Mouse (Mus musculus) megakaryocyte, embryonic 14.5 days (primary cell): ENCODE measurements at regions not wholly inside any gene's neighbourhood (a gene's known extent, or its start where the extent isn't known, plus 50 kb on each side); places are given as distances from the start of the nearest gene placed in this dataset.
"Not testable (repeated sequence)": the region's sequence is repeated elsewhere in the genome, so short reads cannot be mapped to it uniquely, and the experiment has no call there.

Experiments used
- H3K27me3 ChIP-seq: replicated peaks from 2 replicates; pipeline ENCODE3; 2012; ENCODE audit warnings: inconsistent platforms
- H3K36me3 ChIP-seq: replicated peaks from 2 replicates; pipeline ENCODE3; 2012; ENCODE audit warnings: low read length, inconsistent platforms, mixed read lengths
- H3K4me1 ChIP-seq: 2 replicates; pipeline ENCODE4 v1.6.1; 2012; ENCODE audit warnings: inconsistent platforms
- H3K4me3 ChIP-seq: replicated peaks from 2 replicates; pipeline ENCODE3; 2012; ENCODE audit warnings: moderate library complexity, mild to moderate bottlenecking, inconsistent platforms
- H3K9me3 ChIP-seq: 2 replicates; pipeline ENCODE4 v1.6.1; 2012; ENCODE audit warnings: inconsistent platforms
- FLI1 ChIP-seq: IDR thresholded peaks from 2 replicates; pipeline ENCODE4 v1.6.1; 2012; ENCODE audit warnings: low read length, inconsistent platforms, mixed read lengths
- GATA1 ChIP-seq: IDR thresholded peaks from 3 replicates; pipeline ENCODE4 v1.6.1; 2012; ENCODE audit warnings: mixed read lengths, low read length, inconsistent platforms, borderline replicate concordance

- Histone ChIP-seq H3K27me3 (peaks cover 4% of the 10 kb centered on the region), H3K36me3 (no peaks in the 10 kb centered on the region), H3K4me1 (peaks cover 60% of the 10 kb centered on the region), H3K9me3 (no peaks in the 10 kb centered on the region), H3K4me3 (no peak overlapping the region)
- TF ChIP-seq FLI1 = no peak
- TF ChIP-seq GATA1 = no peak
Observed at GRCm38 (mm10) chr8:126778673-126779072, 167.0 kb downstream of the Tomm20 start.

- H3K9me3 ChIP-seq = no peaks in the 10 kb centered on the region
- H3K4me1 ChIP-seq = peaks cover 55% of the 10 kb centered on the region
- TF ChIP-seq FLI1 (no peak), GATA1 (no peak)
- no peak overlapping the region for H3K4me3 ChIP-seq
- peaks cover 3% of the 10 kb centered on the region for H3K27me3 ChIP-seq
- no peaks in the 10 kb centered on the region for H3K36me3 ChIP-seq
Observed at GRCm38 (mm10) chr8:126778131-126778530, 167.5 kb downstream of the Tomm20 start.

- no peaks in the 10 kb centered on the region for H3K27me3 ChIP-seq
- no peaks in the 10 kb centered on the region for H3K36me3 ChIP-seq
- no peaks in the 10 kb centered on the region for H3K9me3 ChIP-seq
- peaks cover 49% of the 10 kb centered on the region for H3K4me1 ChIP-seq
- TF ChIP-seq FLI1 = no peak
- TF ChIP-seq GATA1 = no peak
- H3K4me3 ChIP-seq = no peak overlapping the region
Observed at GRCm38 (mm10) chr8:126776605-126777469, 168.8 kb downstream of the Tomm20 start.

- no peaks in the 10 kb centered on the region for H3K9me3 ChIP-seq
- TF ChIP-seq FLI1 = no peak
- TF ChIP-seq GATA1 = no peak
- H3K4me3 ChIP-seq = no peak overlapping the region
- H3K36me3 ChIP-seq = no peaks in the 10 kb centered on the region
- peaks cover 63% of the 10 kb centered on the region for H3K4me1 ChIP-seq
- H3K27me3 ChIP-seq = no peaks in the 10 kb centered on the region
Observed at GRCm38 (mm10) chr8:126775334-126775733, 170.3 kb downstream of the Tomm20 start.

GRCm38 (mm10) chr8:126774816-126775215 lies 170.8 kb downstream of the Tomm20 start:
- Histone ChIP-seq H3K27me3 (no peaks in the 10 kb centered on the region), H3K4me1 (peaks cover 64% of the 10 kb centered on the region), H3K4me3 (no peak overlapping the region), H3K9me3 (no peaks in the 10 kb centered on the region), H3K36me3 (no peaks in the 10 kb centered on the region)
- TF ChIP-seq FLI1 (no peak), GATA1 (no peak)

GRCm38 (mm10) chr8:126772748-126773147 lies 172.9 kb downstream of the Tomm20 start:
- Histone ChIP-seq H3K27me3 (no peaks in the 10 kb centered on the region), H3K4me1 (peaks cover 61% of the 10 kb centered on the region), H3K9me3 (peaks cover 7% of the 10 kb centered on the region), H3K4me3 (no peak overlapping the region), H3K36me3 (peaks cover 3% of the 10 kb centered on the region)
- TF ChIP-seq GATA1 (no peak), FLI1 (no peak)

- Histone ChIP-seq H3K9me3 (peaks cover 7% of the 10 kb centered on the region), H3K27me3 (no peaks in the 10 kb centered on the region), H3K36me3 (peaks cover 3% of the 10 kb centered on the region), H3K4me1 (peaks cover 61% of the 10 kb centered on the region), H3K4me3 (no peak overlapping the region)
- no peak for TF ChIP-seq FLI1
- no peak for TF ChIP-seq GATA1
Observed at GRCm38 (mm10) chr8:126772194-126772593, 173.4 kb downstream of the Tomm20 start.

GRCm38 (mm10) chr8:126770374-126770773 lies 175.3 kb downstream of the Tomm20 start:
- peaks cover 65% of the 10 kb centered on the region for H3K4me1 ChIP-seq
- H3K36me3 ChIP-seq, H3K9me3 ChIP-seq, H3K27me3 ChIP-seq, H3K4me3 ChIP-seq: not testable (repeated sequence)

- Histone ChIP-seq H3K4me1 (peaks cover 81% of the 10 kb centered on the region), H3K4me3 (no peak overlapping the region), H3K36me3 (peaks cover 3% of the 10 kb centered on the region), H3K27me3 (no peaks in the 10 kb centered on the region), H3K9me3 (peaks cover 7% of the 10 kb centered on the region)
- TF ChIP-seq FLI1 (no peak), GATA1 (no peak)
Observed at GRCm38 (mm10) chr8:126768142-126768541, 174.4 kb upstream of the Irf2bp2 start.

- Histone ChIP-seq H3K27me3 (no peaks in the 10 kb centered on the region), H3K36me3 (peaks cover 3% of the 10 kb centered on the region), H3K4me3 (no peak overlapping the region), H3K4me1 (peaks cover 89% of the 10 kb centered on the region), H3K9me3 (peaks cover 7% of the 10 kb centered on the region)
- TF ChIP-seq GATA1 (no peak), FLI1 (no peak)
Observed at GRCm38 (mm10) chr8:126767341-126767740, 173.6 kb upstream of the Irf2bp2 start.
